Mouse (Mus musculus) gastrocnemius, adult 18-20 months (tissue): Measurements from ENCODE around the gene Lcmt1. TPM values are rescaled to one million over a fixed set of nuclear protein-coding genes. Genes with fewer than 3 reads are reported as not detected.

Experiments used
- DNase-seq: peaks from one replicate; pipeline ENCODE4 v3.0.0; 2021; ENCODE audit warnings: low spot score
- total RNA-seq, 2 experiments: library from RNA; stranded (reverse); gene quantifications; 2 replicates each; pipeline ENCODE4 v1.2.3; 2021

Lcmt1 gene
- total RNA-seq, 2 experiments from 2014 or later: 26.2 to 29.5 TPM

- no peak for DNase-seq
Measured at GRCm38 (mm10) chr7:123359101-123359500, 10.5 kb upstream of the Lcmt1 start.

DNA sequence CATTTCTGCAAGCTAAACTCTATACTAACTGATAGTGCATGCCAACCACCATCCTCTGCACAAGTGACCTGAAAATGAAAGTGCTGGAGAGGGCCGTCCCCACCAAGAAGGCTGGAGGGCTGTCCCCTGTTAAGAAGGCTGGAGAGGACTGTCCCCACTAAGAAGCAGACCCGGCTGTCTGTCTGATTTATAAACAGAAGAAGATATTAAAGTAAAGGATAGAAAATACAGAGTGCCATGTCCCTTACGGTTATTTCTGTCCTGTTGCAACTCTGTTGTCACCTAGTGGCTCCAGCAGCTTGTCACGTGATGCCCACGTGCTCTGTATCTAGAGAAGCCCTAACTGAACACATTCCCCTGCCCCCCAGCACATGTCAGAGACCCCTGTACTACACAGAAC lies 9.4 kb upstream of the Lcmt1 start:
- no peak for DNase-seq

DNA sequence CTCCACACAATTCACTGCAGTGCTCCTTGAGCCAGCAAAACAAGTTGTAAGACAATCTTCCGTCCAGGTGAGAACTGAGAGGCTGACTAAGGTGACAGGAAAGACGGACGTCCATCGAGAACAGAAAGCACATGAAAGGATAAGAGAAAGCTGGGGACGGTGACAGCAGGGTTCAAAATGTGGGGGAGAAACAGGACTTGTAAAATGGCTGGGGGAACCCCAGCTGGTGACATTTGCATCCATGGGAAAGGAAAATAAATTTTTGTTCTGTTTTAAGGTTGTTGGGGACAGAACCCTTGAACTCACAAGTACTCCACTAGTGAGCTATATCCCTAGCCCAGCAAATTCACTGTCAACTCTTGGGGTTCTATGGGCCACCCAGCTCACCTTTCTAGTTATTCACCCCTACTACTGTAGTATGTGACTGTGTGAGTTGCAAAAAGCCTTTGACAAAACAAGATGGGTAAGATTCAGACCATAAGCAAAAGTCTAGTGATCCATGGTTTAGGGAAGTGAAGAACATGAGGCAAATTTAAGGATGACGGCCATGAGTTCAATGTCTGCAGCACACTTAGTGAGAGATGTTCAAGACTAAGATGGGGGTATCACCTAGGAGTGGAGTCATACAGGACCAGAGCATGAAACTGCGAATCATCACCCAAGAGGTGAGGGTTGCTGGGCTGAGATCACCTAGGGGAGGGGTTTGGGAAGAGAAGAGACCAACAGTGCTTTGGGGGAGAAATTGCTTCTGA lies 8.2 kb upstream of the Lcmt1 start:
- no peak for DNase-seq

- DNase-seq: no peak
Measured at GRCm38 (mm10) chr7:123362806-123363205, 6.8 kb upstream of the Lcmt1 start.

DNA sequence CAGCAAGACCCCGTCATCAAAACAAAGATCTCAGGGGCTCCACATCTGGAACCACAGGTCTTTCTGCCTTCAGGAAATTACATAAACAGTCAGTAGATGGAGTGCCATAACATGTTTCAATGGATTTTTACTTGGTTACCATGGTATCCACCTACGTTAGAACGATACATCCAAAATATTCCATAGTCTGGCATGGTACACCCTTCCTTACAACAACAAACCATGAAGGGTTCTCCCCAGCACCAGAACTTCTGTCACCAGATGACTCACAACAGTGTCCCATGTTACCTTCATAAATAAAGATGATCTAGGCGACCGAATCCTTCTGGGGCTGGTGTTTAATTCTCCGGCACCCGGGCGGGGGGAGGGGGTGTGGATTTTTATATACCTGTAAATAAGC lies 5.6 kb upstream of the Lcmt1 start:
- no peak for DNase-seq

GRCm38 (mm10) chr7:123365876-123366741 lies 3.5 kb upstream of the Lcmt1 start:
- DNase-seq: no peak

GRCm38 (mm10) chr7:123366806-123367205 lies 2.8 kb upstream of the Lcmt1 start:
- no peak for DNase-seq

- no peak for DNase-seq
Measured at GRCm38 (mm10) chr7:123367218-123368150, 2.1 kb upstream of the Lcmt1 start.

- no peak for DNase-seq
Measured at GRCm38 (mm10) chr7:123368187-123368586, 1.4 kb upstream of the Lcmt1 start.

- no peak for DNase-seq
Measured at GRCm38 (mm10) chr7:123368778-123369746, 522 bp upstream of the Lcmt1 start.

GRCm38 (mm10) chr7:123370700-123371099 lies 1.1 kb downstream of the Lcmt1 start:
- peak; percentile 30 for DNase-seq

DNA sequence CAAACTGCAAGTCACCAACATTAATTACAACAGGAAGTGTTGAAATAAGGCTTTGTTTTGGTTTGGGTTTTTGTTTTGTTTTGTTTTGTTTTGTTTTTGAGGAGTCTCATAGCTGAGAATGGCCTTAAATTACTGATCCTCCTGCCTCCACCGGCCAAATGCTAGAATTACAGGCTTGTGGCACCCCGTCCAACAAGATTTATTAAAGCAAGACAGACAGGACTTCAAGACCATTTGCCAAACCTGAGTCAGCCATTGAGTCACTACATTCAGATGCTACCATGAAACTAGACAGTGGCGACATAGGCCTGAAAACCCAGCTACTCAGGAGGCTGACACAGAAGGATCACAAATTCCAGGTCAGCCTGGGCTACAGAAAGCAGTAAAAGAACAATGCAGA lies 1.9 kb downstream of the Lcmt1 start:
- no peak for DNase-seq

DNA sequence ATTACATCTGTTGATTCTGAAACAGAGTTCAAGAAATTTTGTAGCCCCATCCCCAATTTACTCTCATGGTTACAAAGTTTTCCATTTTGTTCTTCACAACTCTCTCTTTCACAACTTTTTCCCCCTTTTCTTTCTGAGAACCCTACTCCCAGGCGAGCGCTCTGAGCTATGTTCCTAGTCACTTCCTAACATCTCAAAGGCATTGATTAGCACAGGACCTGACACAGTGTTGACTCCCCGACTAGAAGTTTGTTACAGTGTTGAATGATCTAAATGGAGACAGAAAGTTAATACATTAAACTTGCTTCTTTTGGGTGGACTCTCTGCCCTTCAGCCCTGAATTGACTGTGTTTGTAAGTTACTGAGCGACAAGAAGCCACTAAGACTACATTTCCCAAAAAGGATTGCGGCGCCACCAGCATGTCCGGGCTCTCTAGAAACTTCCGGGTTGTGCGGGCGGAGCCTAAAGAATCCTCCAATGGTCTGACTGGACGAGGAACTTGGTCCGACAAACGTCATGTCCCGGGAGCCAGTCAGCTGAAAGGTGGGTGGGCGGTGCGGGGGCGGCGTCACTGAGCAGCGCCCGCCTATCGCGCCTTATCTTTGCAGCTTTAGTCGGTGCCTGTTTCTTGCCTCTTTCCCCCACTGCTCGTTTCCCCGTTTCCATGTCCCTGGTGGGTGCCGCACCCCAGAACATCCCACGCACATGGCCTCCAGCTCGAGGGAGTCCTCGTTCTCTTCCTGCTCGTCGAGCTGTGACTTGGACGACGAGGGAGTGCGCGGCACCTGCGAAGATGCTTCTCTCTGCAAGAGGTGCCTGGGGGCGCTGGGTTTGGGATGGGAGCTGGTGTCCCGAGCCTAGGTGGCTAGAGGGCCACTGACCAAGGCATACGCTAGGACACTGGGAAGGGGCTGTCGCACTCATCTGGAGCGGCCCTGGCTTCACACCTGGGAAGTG lies 8.1 kb downstream of the Lcmt1 start:
- peak; percentile 96 for DNase-seq

- no peak for DNase-seq
Measured at GRCm38 (mm10) chr7:123385693-123386407, 16.3 kb downstream of the Lcmt1 start.

DNA sequence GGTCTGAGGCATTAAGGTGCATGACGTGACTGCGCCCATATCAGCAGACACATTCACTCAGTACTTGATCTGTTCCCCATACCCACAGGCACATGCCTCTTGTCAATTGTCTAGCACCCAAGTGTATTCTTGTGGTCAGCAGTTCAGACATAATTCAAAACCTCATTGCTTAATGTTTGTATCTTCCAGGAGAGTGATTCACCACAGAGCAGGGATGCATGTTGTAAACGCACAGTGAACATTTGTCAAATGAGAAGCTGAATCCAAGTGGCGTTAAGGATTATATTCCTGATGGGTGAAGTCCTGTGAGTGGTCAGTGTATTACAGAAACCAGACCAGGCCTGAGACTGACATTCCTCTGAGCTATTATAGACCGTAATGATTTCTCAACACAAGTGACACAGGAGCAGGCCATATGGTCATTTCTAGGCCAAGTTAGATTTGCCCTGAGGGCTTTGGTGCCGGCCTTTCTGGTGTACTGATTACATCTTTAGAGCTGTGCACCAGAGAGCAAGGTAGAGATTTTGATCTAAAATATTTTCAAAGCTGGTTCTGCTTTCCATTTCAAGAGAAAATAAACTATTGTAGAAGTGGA lies 20.2 kb downstream of the Lcmt1 start:
- DNase-seq: no peak

GRCm38 (mm10) chr7:123394271-123394670 lies 24.7 kb downstream of the Lcmt1 start:
- no peak for DNase-seq

GRCm38 (mm10) chr7:123396900-123397299 lies 27.3 kb downstream of the Lcmt1 start:
- no peak for DNase-seq

DNA sequence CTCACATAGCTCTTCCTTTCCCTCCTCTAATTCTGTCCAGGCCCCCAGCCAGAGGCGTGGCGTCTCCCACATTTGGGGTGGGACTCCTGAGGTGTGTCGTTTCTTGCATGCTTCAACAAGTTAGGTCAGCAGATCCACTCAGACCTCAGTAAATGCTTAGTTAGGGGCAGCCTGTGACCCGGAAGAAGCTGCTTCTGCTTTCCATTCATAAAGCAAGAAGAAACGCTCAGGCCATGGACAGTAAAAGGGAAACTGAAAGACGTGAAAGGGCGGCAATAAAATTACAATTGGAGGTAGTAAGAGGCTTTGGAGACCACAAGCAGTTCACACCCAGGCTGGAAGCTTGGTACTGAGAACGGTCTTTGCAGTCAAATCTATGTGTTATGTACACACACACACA lies 27.8 kb downstream of the Lcmt1 start:
- no peak for DNase-seq
